ENCODE assay signal across 24 mouse cellular contexts in genomic region chr6:119513452-119513851, GRCm38 (mm10).
"Had no signal": no experiment of that assay in that cellular context is flagged by ENCODE, and none has a peak within 500 bp of the region (broad histone marks: within the 10 kb centered on the region; RNA-seq: fewer than 3 reads in every experiment).

No protein-coding gene starts in this region.

- H3K4me2 ChIP-seq: limb, embryonic 13.5 days; liver, embryonic 12.5 days; liver, embryonic 15.5 days; lung, embryonic 15.5 days; midbrain, embryonic 13.5 days; neural tube, embryonic 13.5 days had no signal

- H3K27ac ChIP-seq: layer of hippocampus, adult 2 months; limb, embryonic 10.5 days; limb, embryonic 13.5 days; liver, embryonic 12.5 days; liver, embryonic 15.5 days; lung, embryonic 15.5 days; midbrain, embryonic 10.5 days; midbrain, embryonic 13.5 days; neural tube, embryonic 13.5 days; stomach, postnatal 0 days had no signal

- ATAC-seq: liver, embryonic 12.5 days; midbrain, embryonic 13.5 days; midbrain, embryonic 16.5 days had no signal

- H3K36me3 ChIP-seq: limb, embryonic 13.5 days; liver, embryonic 12.5 days; liver, embryonic 15.5 days; lung, embryonic 15.5 days; midbrain, embryonic 13.5 days; neural tube, embryonic 13.5 days had no signal

- H3K4me3 ChIP-seq: layer of hippocampus, adult 2 months; limb, embryonic 10.5 days; limb, embryonic 13.5 days; liver, embryonic 12.5 days; liver, embryonic 15.5 days; lung, embryonic 15.5 days; megakaryocyte, embryonic 14.5 days; midbrain, embryonic 10.5 days; midbrain, embryonic 13.5 days; myocyte; neural tube, embryonic 13.5 days had no signal

- H3K9me3 ChIP-seq: limb, embryonic 10.5 days; limb, embryonic 13.5 days; liver, embryonic 12.5 days; liver, embryonic 15.5 days; lung, embryonic 15.5 days; midbrain, embryonic 10.5 days; midbrain, embryonic 13.5 days had no signal

- H3K27me3 ChIP-seq: limb, embryonic 13.5 days; liver, embryonic 12.5 days; liver, embryonic 15.5 days; lung, embryonic 15.5 days; midbrain, embryonic 13.5 days; neural tube, embryonic 13.5 days had no signal

- DNase-seq: kidney, adult 9 months; layer of hippocampus, adult 9-11 months; liver; lung, adult 18-20 months; lung, postnatal 10 days; lung, postnatal 36 days; right cerebral cortex, adult 18-20 months; right cerebral cortex, postnatal 14 days; thymus, adult 2 months; thymus, postnatal 14 days; thymus, postnatal 4 days had no signal

- H3K4me1 ChIP-seq: liver, embryonic 12.5 days; liver, embryonic 15.5 days; midbrain, embryonic 10.5 days; midbrain, embryonic 13.5 days had no signal

- H3K9ac ChIP-seq: limb, embryonic 13.5 days; liver, embryonic 12.5 days; liver, embryonic 15.5 days; lung, embryonic 15.5 days; midbrain, embryonic 13.5 days; neural tube, embryonic 13.5 days had no signal
